Mouse (Mus musculus) CH12.LX (cell line): ENCODE data around the gene 4930590J08Rik.

ENCODE experiments used
- CTCF ChIP-seq, 2 experiments: IDR thresholded peaks in 1 of 2; conservative IDR thresholded peaks in 1 of 2; 2 replicates each; pipeline ENCODE4 v1.5.1; 2011 to 2012; ENCODE audit warnings: low read depth in 2 of 2, low read length in 2 of 2, improper control_type of control experiment in 1 of 2, inconsistent platforms in 1 of 2, mild to moderate bottlenecking in 1 of 2, moderate library complexity in 1 of 2
- E2F4 ChIP-seq: IDR thresholded peaks from 2 replicates; pipeline ENCODE4 v1.6.1; 2011; ENCODE audit warnings: low read depth, low read length, improper control_type of control experiment; ENCODE audit not compliant: insufficient replicate concordance
- EP300 ChIP-seq: IDR thresholded peaks from 2 replicates; pipeline ENCODE4 v1.6.1; 2011; ENCODE audit warnings: low read length, improper control_type of control experiment
- GABPA ChIP-seq: IDR thresholded peaks from 2 replicates; pipeline ENCODE4 v1.6.1; 2012; ENCODE audit warnings: low read depth, low read length, improper control_type of control experiment, inconsistent platforms; ENCODE audit not compliant: insufficient replicate concordance
- IRF4 ChIP-seq: IDR thresholded peaks from 2 replicates; pipeline ENCODE4 v1.6.1; 2014; ENCODE audit warnings: low read depth, mild to moderate bottlenecking, inconsistent platforms, low read length, improper control_type of control experiment
- KAT2A ChIP-seq: IDR thresholded peaks from 2 replicates; pipeline ENCODE4 v1.6.1; 2012; ENCODE audit warnings: low read length, improper control_type of control experiment, inconsistent platforms; ENCODE audit not compliant: insufficient replicate concordance
- MAFK ChIP-seq: IDR thresholded peaks from 2 replicates; pipeline ENCODE4 v1.6.1; 2011; ENCODE audit warnings: low read length, improper control_type of control experiment; ENCODE audit not compliant: insufficient replicate concordance
- POLR2A ChIP-seq: IDR thresholded peaks from 2 replicates; pipeline ENCODE4 v1.6.1; 2011; ENCODE audit warnings: low read depth, mild to moderate bottlenecking, improper control_type of control experiment, low read length
- POLR2AphosphoS2 ChIP-seq: IDR thresholded peaks from 2 replicates; pipeline ENCODE4 v1.6.1; 2011; ENCODE audit warnings: low read depth, low read length, improper control_type of control experiment
- TCF12 ChIP-seq: IDR thresholded peaks from 2 replicates; pipeline ENCODE4 v1.6.1; 2014; ENCODE audit warnings: low read depth, mild to moderate bottlenecking, inconsistent platforms, low read length, improper control_type of control experiment
- ZNF384 ChIP-seq: IDR thresholded peaks from 2 replicates; pipeline ENCODE4 v1.6.1; 2012; ENCODE audit warnings: low read depth, low read length, improper control_type of control experiment, inconsistent platforms

DNA sequence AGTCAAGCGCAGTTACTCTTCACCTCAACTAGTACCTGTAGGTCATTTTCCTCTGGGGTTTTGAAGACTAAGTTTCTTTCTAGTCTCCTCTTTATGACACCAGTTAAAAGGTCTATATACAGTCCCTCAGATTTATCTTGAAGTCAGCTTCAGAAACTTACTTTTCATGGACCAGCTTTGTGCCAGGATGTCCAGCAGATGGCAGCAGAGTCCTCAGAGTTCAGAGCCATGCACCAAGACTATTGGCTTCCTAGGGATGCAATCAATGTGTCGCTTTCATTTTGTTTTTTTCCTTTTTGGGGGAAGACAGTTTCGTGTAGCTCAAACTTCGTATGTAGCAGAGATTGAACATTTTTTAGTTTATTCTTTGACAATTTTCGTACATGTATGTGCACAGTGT is 1.1 kb upstream of the 4930590J08Rik start:
- TF ChIP-seq CTCF (conservative IDR thresholded peaks at IDR 0.05 in 1 of 2, IDR thresholded peaks at IDR 0.05 in 1 of 2; ENCODE audit: low read depth in 2 of 2, low read length in 2 of 2), result peak; percentile 68 to 91
- no peak for TF ChIP-seq GABPA
- 0 out of 2 replicates have a peak, but pooled peaks have one; percentile 15 for TF ChIP-seq IRF4
- no peak for TF ChIP-seq POLR2A
- no peak for TF ChIP-seq POLR2AphosphoS2
- no peak for TF ChIP-seq KAT2A
- 0 out of 2 replicates have a peak, but pooled peaks have one; percentile 16 for TF ChIP-seq EP300
- TF ChIP-seq MAFK, result no peak
- TF ChIP-seq TCF12, result no peak
- no peak for TF ChIP-seq E2F4
- no peak for TF ChIP-seq ZNF384
